Mouse (Mus musculus) lung, embryonic 15.5 days (tissue): ENCODE measurements around the gene Gm28363. TPM values are rescaled to one million over a fixed set of nuclear protein-coding genes. Genes with fewer than 3 reads are reported as not detected.
"Not testable (repeated sequence)": the region's sequence is repeated elsewhere in the genome, so short reads cannot be mapped to it uniquely, and the experiment has no call there.

Experiments used
- ATAC-seq: fragments of 200-750 bp; cut with Nextera tagmentation; 2 replicates; pipeline ENCODE4 v1.8.0; 2017; ENCODE audit warnings: moderate number of reproducible peaks, borderline replicate concordance; ENCODE audit not compliant: low FRiP score, low TSS enrichment; ENCODE audit errors: extremely low read depth
- H3K27ac ChIP-seq: fragments of 300-500 bp; sonication (generic); 2 replicates; pipeline ENCODE4 v1.5.1; 2015; ENCODE audit warnings: moderate library complexity, mild to moderate bottlenecking, inconsistent platforms
- H3K27me3 ChIP-seq: fragments of 300-500 bp; sonication (generic); 2 replicates; pipeline ENCODE4 v1.6.1; 2015; ENCODE audit warnings: inconsistent platforms
- H3K36me3 ChIP-seq: fragments of 300-500 bp; sonication (generic); 2 replicates; pipeline ENCODE4 v1.6.1; 2015; ENCODE audit warnings: inconsistent platforms
- H3K4me1 ChIP-seq: fragments of 300-500 bp; sonication (generic); 2 replicates; pipeline ENCODE4 v1.6.1; 2015; ENCODE audit warnings: inconsistent platforms
- H3K4me2 ChIP-seq: fragments of 300-500 bp; sonication (generic); 2 replicates; pipeline ENCODE4 v1.6.1; 2015; ENCODE audit warnings: inconsistent platforms, mild to moderate bottlenecking, moderate library complexity
- H3K4me3 ChIP-seq: fragments of 300-500 bp; sonication (generic); 2 replicates; pipeline ENCODE4 v1.5.1; 2015; ENCODE audit warnings: mild to moderate bottlenecking, inconsistent platforms
- H3K9ac ChIP-seq: fragments of 300-500 bp; sonication (generic); 2 replicates; pipeline ENCODE4 v1.6.1; 2015; ENCODE audit warnings: inconsistent platforms
- H3K9me3 ChIP-seq: fragments of 300-500 bp; sonication (generic); 2 replicates; pipeline ENCODE4 v1.6.1; 2016; ENCODE audit warnings: inconsistent platforms
- WGBS: fragments of 180-500 bp; shearing (Covaris S2); methylation state at CpG from one replicate; pipeline ENCODE4 v1.1.7; 2015; 5-methylcytosine and 5-hydroxymethylcytosine counted together
- polyA plus RNA-seq: library from polyadenylated mRNA; unstranded; fragments of >200 nt; fragmentation: Nextera tagmentation; extraction: Ambion mirVana; gene quantifications from 2 replicates; pipeline ENCODE4 v1.2.1, GENCODE M21; 2015

Gene Gm28363
- not detected in 2 replicates for polyA plus RNA-seq

DNA sequence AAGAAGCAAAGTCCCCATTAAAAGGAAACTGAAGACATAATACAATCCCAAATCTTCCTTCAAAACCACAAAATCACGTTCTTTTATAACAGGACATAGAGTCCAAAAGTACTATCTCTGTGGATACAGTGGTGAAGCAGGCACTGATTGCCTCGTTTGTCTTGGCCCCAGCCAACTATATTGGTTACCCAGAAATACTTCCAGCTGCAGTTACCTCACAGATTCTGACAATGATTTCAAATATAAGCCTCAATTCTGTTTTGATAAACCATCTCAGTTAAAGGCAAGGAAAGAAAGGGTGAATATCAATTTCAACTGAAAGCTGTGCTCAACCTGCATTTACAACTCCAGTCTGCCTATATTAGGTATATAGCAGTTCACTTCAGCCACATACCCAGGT lies at the start of gene Gm28363:
Gene Gm28363 (plus strand): TSS at position 301 of the 400 bp plus-strand sequence.
- not testable (repeated sequence) for H3K27me3 ChIP-seq, H3K9ac ChIP-seq, H3K4me3 ChIP-seq, H3K4me1 ChIP-seq, ATAC-seq, H3K4me2 ChIP-seq, H3K36me3 ChIP-seq, H3K27ac ChIP-seq, H3K9me3 ChIP-seq
- 58% methylated on average over 2 of the region's 2 CpGs for WGBS

DNA sequence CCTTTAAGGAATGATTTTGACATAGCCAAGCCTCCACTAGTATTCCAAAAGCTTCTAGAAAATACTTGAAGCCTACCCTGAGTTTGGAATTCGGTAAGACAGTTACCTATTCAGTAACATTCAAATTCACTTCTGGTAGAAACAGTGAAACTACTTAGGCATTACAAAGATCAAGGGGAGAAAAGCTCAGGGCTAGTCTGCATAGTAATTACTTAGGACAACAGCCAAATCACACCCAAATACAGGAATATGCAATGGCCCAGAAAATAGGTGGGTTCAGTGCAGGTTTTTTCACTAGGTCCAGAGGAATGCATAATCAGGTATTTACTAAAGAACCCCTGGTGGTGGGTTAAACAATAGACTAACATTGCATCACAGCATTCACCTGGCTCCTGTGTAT lies 46.7 kb upstream of the Gm28363 start:
- WGBS, result 53% methylated on average over 1 of the region's 1 CpGs

More for the DNA sequence above, 46.7 kb upstream of the Gm28363 start:
- ATAC-seq, H3K36me3 ChIP-seq, H3K27me3 ChIP-seq, H3K4me3 ChIP-seq, H3K4me1 ChIP-seq, H3K27ac ChIP-seq, H3K4me2 ChIP-seq, H3K9me3 ChIP-seq, H3K9ac ChIP-seq: not testable (repeated sequence)

Other genes with a start within 250 kb of the Gm28363 start
- gene B020011L13Rik, start 84.0 kb downstream of the Gm28363 start, polyA plus RNA-seq, result not detected in 2 replicates
- not detected in 2 replicates for gene Gm28360, start 132.9 kb downstream of the Gm28363 start, polyA plus RNA-seq
- not detected in 2 replicates for gene Gm28168, start 230.9 kb downstream of the Gm28363 start, polyA plus RNA-seq